Mouse (Mus musculus): ENCODE measurements at regions not wholly inside any gene's neighbourhood (a gene's known extent, or its start where the extent isn't known, plus 50 kb on each side); places are given as distances from the start of the nearest gene placed in this dataset.

DNA sequence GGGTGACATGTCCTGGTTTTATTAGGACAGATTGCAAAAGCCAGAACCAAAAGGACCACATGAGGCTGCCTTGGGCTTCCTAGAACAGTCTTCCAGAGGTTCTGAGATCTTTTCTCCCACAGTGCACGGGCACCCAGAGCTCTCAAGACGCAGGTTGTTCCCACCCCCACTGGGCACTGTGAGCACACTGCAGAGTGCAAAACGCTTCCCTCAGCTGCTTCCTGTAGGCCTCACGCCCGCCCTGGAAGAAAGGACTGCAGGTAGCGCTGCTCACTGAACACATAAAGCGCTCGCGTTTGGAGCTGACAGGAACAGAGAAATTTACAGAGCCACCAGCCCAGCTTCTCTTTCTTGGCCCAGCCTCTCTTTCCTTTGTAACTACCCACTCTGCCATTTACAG, 262.5 kb upstream of the Usp24 start:
- no peaks in the 10 kb centered on the region for H3K36me3 ChIP-seq (ENCODE audit: control insufficient read depth, insufficient read depth)
- no peaks in the 10 kb centered on the region for H3K27me3 ChIP-seq (ENCODE audit: control insufficient read depth, insufficient read depth, insufficient read length)
- no peak overlapping the region for H3K4me3 ChIP-seq
- no peak overlapping the region for H3K4me2 ChIP-seq (ENCODE audit: low read depth)
- H3ac ChIP-seq (ENCODE audit: control insufficient read depth, insufficient read length) = no peak overlapping the region
- TF ChIP-seq MYOG (IDR thresholded peaks at IDR 0.05; ENCODE audit: control insufficient read depth in 1 of 3, insufficient read depth in 1 of 3, insufficient read length in 2 of 3, low read depth in 2 of 3) = no peak
- no peak for TF ChIP-seq USF1 (IDR thresholded peaks at IDR 0.05; ENCODE audit: low read depth)
- no peak for TF ChIP-seq SRF (IDR thresholded peaks at IDR 0.05; ENCODE audit: control insufficient read depth, insufficient read length, low read depth)
- no peak for TF ChIP-seq REST (IDR thresholded peaks at IDR 0.05; ENCODE audit: insufficient read depth, insufficient read length)
- no peak for TF ChIP-seq MYOD1 (IDR thresholded peaks at IDR 0.05; ENCODE audit: control insufficient read depth in 1 of 3, insufficient read length in 2 of 3, low read depth in 2 of 3)
- no peak for TF ChIP-seq POLR2A (IDR thresholded peaks at IDR 0.05; ENCODE audit: insufficient read length, low read depth)
- TF ChIP-seq MAX (IDR thresholded peaks at IDR 0.05; ENCODE audit: low read depth) = no peak
- TF ChIP-seq CEBPB (IDR thresholded peaks at IDR 0.05; ENCODE audit: insufficient read depth, poor library complexity, severe bottlenecking) = no peak
- TF ChIP-seq POLR2AphosphoS2 (IDR thresholded peaks at IDR 0.05; ENCODE audit: insufficient read length, low read depth) = no peak
- no peak for TF ChIP-seq E2F4 (IDR thresholded peaks at IDR 0.05; ENCODE audit: insufficient read depth)
- no peak for TF ChIP-seq TCF12 (IDR thresholded peaks at IDR 0.05; ENCODE audit: insufficient read depth, poor library complexity, severe bottlenecking)
- TF ChIP-seq TCF3 (IDR thresholded peaks at IDR 0.05; ENCODE audit: insufficient read length, low read depth) = no peak
- no peaks in the 10 kb centered on the region for H3K79me2 ChIP-seq (ENCODE audit: control insufficient read depth, insufficient read depth)

DNA sequence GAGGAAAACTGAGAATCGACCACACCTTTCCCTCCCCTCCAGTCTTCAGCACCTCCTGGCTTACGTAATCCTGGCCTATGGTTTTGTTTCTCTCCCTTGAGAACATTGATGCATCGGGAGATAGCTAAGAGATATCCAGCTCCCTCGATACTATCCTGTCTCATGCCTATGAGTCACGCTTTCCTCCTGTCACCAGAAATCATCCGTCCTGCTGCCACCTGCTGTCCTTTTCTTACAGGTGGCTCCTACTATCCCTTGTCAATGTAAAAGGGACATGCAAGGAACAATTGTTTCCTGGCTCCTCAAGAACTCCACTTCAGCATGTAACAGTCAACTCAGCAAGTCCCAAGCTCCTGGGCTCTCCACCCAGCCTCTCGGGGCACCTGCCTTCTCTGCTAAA, 261.7 kb upstream of the Usp24 start:
- Histone ChIP-seq H3K4me3 (no peak overlapping the region), H3K36me3 (ENCODE audit: control insufficient read depth, insufficient read depth) (no peaks in the 10 kb centered on the region), H3K4me2 (ENCODE audit: low read depth) (no peak overlapping the region), H3K79me2 (ENCODE audit: control insufficient read depth, insufficient read depth) (no peaks in the 10 kb centered on the region), H3ac (ENCODE audit: control insufficient read depth, insufficient read length) (no peak overlapping the region), H3K27me3 (ENCODE audit: control insufficient read depth, insufficient read depth, insufficient read length) (no peaks in the 10 kb centered on the region)
- no peak for TF ChIP-seq MYOD1 (IDR thresholded peaks at IDR 0.05; ENCODE audit: control insufficient read depth in 1 of 3, insufficient read length in 2 of 3, low read depth in 2 of 3)
- no peak for TF ChIP-seq TCF12 (IDR thresholded peaks at IDR 0.05; ENCODE audit: insufficient read depth, poor library complexity, severe bottlenecking)
- TF ChIP-seq CEBPB (IDR thresholded peaks at IDR 0.05; ENCODE audit: insufficient read depth, poor library complexity, severe bottlenecking) = no peak
- no peak for TF ChIP-seq USF1 (IDR thresholded peaks at IDR 0.05; ENCODE audit: low read depth)
- no peak for TF ChIP-seq TCF3 (IDR thresholded peaks at IDR 0.05; ENCODE audit: insufficient read length, low read depth)
- no peak for TF ChIP-seq REST (IDR thresholded peaks at IDR 0.05; ENCODE audit: insufficient read depth, insufficient read length)
- no peak for TF ChIP-seq MYOG (IDR thresholded peaks at IDR 0.05; ENCODE audit: control insufficient read depth in 1 of 3, insufficient read depth in 1 of 3, insufficient read length in 2 of 3, low read depth in 2 of 3)
- TF ChIP-seq SRF (IDR thresholded peaks at IDR 0.05; ENCODE audit: control insufficient read depth, insufficient read length, low read depth) = no peak
- no peak for TF ChIP-seq POLR2AphosphoS2 (IDR thresholded peaks at IDR 0.05; ENCODE audit: insufficient read length, low read depth)
- no peak for TF ChIP-seq MAX (IDR thresholded peaks at IDR 0.05; ENCODE audit: low read depth)
- no peak for TF ChIP-seq E2F4 (IDR thresholded peaks at IDR 0.05; ENCODE audit: insufficient read depth)
- TF ChIP-seq POLR2A (IDR thresholded peaks at IDR 0.05; ENCODE audit: insufficient read length, low read depth) = no peak

DNA sequence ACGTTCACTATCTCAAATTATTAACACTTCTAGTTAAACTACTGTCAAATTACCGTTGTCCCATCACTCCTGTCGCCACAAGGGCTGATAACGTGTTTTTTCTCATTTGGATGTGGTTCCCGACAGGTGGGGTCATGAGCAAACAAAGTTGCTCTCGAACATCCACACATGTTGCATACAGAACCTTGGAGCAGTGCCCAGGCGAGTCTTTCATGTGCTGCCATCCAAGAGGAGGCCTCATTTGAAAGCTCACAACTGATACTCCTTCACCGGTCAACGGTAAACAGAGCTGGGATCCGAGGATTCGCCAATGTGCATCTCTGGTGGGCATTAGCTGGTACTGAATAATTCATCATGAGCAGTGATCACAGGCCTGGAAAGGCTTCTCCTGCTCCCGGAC, 253.4 kb upstream of the Usp24 start:
- H3K4me2 ChIP-seq (ENCODE audit: low read depth) = no peak overlapping the region
- TF ChIP-seq USF1 (IDR thresholded peaks at IDR 0.05; ENCODE audit: low read depth) (no peak), POLR2A (IDR thresholded peaks at IDR 0.05; ENCODE audit: insufficient read length, low read depth) (no peak), REST (IDR thresholded peaks at IDR 0.05; ENCODE audit: insufficient read depth, insufficient read length) (no peak)

DNA sequence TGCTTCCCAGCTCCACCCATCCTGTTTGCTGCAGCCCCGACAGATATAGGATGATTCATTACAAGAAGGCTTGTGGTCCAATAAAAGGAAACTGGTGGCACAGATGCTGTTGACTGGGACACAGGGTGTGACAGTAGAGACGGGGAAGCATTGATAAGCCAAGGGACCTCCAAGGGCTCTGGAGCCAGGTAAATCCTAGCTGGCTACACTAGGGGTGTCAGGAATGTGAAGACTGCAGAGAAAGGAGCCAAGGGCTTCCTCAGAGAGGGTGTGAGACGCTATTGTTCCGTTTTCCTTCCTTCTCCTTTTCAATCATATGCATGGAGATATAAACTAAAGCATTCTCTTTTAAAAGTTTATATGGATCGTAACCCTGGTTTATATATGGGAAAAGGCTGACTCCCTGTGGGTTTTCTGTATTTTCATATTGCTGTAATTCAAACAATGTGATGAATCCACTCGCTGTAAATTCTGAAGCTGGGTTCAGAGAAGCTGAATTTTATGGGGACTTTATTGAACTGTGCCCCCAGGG, 252.1 kb upstream of the Usp24 start:
- Histone ChIP-seq H3K79me2 (ENCODE audit: control insufficient read depth, insufficient read depth) (no peaks in the 10 kb centered on the region), H3ac (ENCODE audit: control insufficient read depth, insufficient read length) (no peak overlapping the region), H3K27me3 (ENCODE audit: control insufficient read depth, insufficient read depth, insufficient read length) (no peaks in the 10 kb centered on the region), H3K4me2 (ENCODE audit: low read depth) (no peak overlapping the region), H3K4me3 (no peak overlapping the region), H3K36me3 (ENCODE audit: control insufficient read depth, insufficient read depth) (no peaks in the 10 kb centered on the region)
- TF ChIP-seq MAX (IDR thresholded peaks at IDR 0.05; ENCODE audit: low read depth) (no peak), POLR2AphosphoS2 (IDR thresholded peaks at IDR 0.05; ENCODE audit: insufficient read length, low read depth) (no peak), POLR2A (IDR thresholded peaks at IDR 0.05; ENCODE audit: insufficient read length, low read depth) (no peak), MYOD1 (IDR thresholded peaks at IDR 0.05; ENCODE audit: control insufficient read depth in 1 of 3, insufficient read length in 2 of 3, low read depth in 2 of 3) (no peak), E2F4 (IDR thresholded peaks at IDR 0.05; ENCODE audit: insufficient read depth) (no peak)

More for the DNA sequence above, 253.4 kb upstream of the Usp24 start:
- Histone ChIP-seq H3K27me3 (ENCODE audit: control insufficient read depth, insufficient read depth, insufficient read length) (no peaks in the 10 kb centered on the region), H3K4me3 (no peak overlapping the region), H3K36me3 (ENCODE audit: control insufficient read depth, insufficient read depth) (no peaks in the 10 kb centered on the region), H3K79me2 (ENCODE audit: control insufficient read depth, insufficient read depth) (no peaks in the 10 kb centered on the region), H3ac (ENCODE audit: control insufficient read depth, insufficient read length) (no peak overlapping the region)

DNA sequence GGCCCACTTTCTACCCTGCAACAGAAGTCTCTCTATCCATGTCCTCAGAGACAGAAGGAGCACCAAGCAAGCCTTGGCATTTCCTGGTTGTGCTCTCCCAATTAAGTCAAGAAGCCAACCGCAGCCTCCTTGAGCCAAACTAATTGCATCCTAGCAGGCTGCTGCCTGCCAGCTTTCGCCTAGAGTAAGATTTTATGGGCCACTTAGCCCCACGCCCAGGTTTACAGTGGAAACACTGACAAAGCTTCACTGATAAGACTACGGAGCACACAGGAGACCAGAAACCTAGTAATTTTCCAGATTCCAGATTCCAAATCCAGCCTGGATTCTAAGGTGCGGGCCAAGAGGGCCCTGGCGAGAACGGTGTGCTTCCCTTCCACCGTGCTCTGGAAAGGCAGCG, 249.0 kb upstream of the Usp24 start:
- no peak overlapping the region for H3ac ChIP-seq (ENCODE audit: control insufficient read depth, insufficient read length)
- no peaks in the 10 kb centered on the region for H3K36me3 ChIP-seq (ENCODE audit: control insufficient read depth, insufficient read depth)
- H3K4me2 ChIP-seq (ENCODE audit: low read depth) = no peak overlapping the region
- no peaks in the 10 kb centered on the region for H3K27me3 ChIP-seq (ENCODE audit: control insufficient read depth, insufficient read depth, insufficient read length)
- no peaks in the 10 kb centered on the region for H3K79me2 ChIP-seq (ENCODE audit: control insufficient read depth, insufficient read depth)
- H3K4me3 ChIP-seq = no peak overlapping the region
- no peak for TF ChIP-seq REST (IDR thresholded peaks at IDR 0.05; ENCODE audit: insufficient read depth, insufficient read length)
- no peak for TF ChIP-seq SRF (IDR thresholded peaks at IDR 0.05; ENCODE audit: control insufficient read depth, insufficient read length, low read depth)
- no peak for TF ChIP-seq CEBPB (IDR thresholded peaks at IDR 0.05; ENCODE audit: insufficient read depth, poor library complexity, severe bottlenecking)
- TF ChIP-seq E2F4 (IDR thresholded peaks at IDR 0.05; ENCODE audit: insufficient read depth) = no peak
- no peak for TF ChIP-seq POLR2A (IDR thresholded peaks at IDR 0.05; ENCODE audit: insufficient read length, low read depth)
- no peak for TF ChIP-seq MYOD1 (IDR thresholded peaks at IDR 0.05; ENCODE audit: control insufficient read depth in 1 of 3, insufficient read length in 2 of 3, low read depth in 2 of 3)
- no peak for TF ChIP-seq MYOG (IDR thresholded peaks at IDR 0.05; ENCODE audit: control insufficient read depth in 1 of 3, insufficient read depth in 1 of 3, insufficient read length in 2 of 3, low read depth in 2 of 3)
- TF ChIP-seq USF1 (IDR thresholded peaks at IDR 0.05; ENCODE audit: low read depth) = no peak
- TF ChIP-seq MAX (IDR thresholded peaks at IDR 0.05; ENCODE audit: low read depth) = no peak
- TF ChIP-seq POLR2AphosphoS2 (IDR thresholded peaks at IDR 0.05; ENCODE audit: insufficient read length, low read depth) = no peak
- no peak for TF ChIP-seq TCF12 (IDR thresholded peaks at IDR 0.05; ENCODE audit: insufficient read depth, poor library complexity, severe bottlenecking)
- no peak for TF ChIP-seq TCF3 (IDR thresholded peaks at IDR 0.05; ENCODE audit: insufficient read length, low read depth)

All from myocyte (in vitro differentiated cells).